Mouse (Mus musculus): ENCODE results near the gene Pdzd2.

Gene Pdzd2

DNA sequence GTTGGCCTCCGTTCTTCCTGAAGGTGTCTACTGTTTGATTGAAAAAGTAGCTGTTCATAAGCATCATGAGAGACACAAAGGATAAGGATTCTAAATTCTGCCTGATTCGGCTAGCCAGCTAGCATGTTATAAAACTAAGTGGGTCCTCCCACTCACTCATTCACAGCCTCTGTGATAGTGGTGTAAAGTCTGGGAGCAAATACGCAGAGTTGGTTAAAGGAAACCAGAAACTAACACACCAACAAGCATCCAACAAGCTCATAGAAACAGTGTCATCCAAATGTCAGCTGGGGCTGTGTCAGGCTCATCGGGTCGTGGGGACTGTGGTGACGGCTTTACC, 377.1 kb downstream of the Pdzd2 start:
- intact Hi-C loops (cut with DNase I): loop anchor here (5.0 kb wide), 1 partner anchor 95 kb away; no protein-coding TSS in a partner anchor

DNA sequence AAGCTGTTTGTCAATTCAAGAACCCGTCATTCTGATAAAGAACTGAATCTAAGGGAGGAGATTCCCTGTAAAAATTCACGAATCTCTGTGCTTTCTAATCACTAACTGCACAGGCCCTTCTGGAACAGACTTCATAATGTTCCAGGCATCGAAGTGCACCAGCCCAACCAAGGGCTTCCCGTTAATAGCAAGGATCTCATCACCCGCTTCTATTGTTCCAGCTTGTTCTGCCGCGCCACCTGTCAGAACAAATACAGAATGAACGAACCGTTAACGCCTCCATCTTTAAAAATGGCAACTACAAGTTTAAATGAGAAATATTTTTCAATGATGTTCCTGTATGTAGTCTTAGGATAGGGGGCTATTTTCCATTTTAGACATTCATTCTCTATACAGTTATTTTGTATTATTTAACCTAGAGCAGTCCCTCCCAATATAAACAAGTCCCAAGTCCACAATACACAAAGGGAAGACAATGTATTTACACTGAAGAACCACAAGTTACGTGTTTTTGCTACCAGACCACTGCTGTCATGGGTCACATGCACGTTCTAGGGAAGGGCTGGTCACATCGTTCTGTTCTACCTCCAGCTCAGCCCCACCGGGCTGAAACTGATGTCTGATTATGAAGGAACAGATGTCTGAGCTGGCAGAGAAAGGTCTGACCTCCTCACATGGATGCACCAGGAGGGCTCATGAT, 377.6 kb downstream of the Pdzd2 start:
- intact Hi-C loops (cut with DNase I): loop anchor here (5.0 kb wide), 1 partner anchor 95 kb away; no protein-coding TSS in a partner anchor

GRCm38 (mm10) chr15:12360519-12361212, 379.1 kb downstream of the Pdzd2 start:
- intact Hi-C loops (cut with DNase I): loop anchor here (5.0 kb wide), 1 partner anchor 93 kb away; no protein-coding TSS in a partner anchor

DNA sequence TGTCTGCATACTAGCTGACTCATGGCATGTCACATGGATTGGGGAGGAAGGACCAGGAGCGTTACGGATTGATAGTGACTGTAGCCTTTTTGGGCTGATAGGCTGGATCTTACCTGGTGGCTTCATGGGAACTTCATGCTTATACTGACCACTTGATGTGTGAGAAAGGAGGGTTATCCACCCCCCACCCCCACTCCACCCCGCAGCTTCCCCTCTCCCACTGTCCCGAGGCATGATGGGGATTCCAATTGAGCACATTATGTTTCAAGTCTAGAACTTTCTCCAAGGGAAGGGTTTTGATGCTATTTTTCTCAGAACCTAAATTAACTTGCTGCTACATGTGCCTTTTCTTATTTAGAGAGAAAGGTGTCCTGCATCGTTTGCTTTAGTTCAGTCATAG, 381.3 kb downstream of the Pdzd2 start:
- intact Hi-C loops (cut with DNase I): no loop called here

GRCm38 (mm10) chr15:12357459-12357858, 382.3 kb downstream of the Pdzd2 start:
- intact Hi-C loops (cut with DNase I): no loop called here

DNA sequence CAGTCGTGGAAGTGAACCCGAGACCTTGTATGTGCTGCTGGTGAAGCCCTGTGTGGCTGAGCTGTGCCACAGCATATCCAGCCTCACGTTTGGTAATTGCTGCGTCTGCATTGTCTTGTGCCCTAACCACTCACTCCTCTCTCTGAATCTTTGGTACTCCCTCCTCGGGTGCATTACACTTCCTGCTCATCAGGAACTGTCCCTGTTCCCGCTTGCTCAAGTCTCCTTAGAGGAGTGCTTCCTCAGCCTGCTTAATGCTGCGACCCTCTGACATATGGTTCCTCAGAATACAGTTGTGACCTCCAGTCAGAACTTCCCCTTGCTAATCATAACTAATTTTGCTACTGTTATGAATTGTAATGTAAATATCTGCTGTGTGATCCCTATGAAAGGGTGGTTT, 383.8 kb downstream of the Pdzd2 start:
- intact Hi-C loops (cut with DNase I): no loop called here

GRCm38 (mm10) chr15:12355261-12355660, 384.5 kb downstream of the Pdzd2 start:
- intact Hi-C loops (cut with DNase I): no loop called here

GRCm38 (mm10) chr15:12354281-12354810, 385.4 kb downstream of the Pdzd2 start:
- intact Hi-C loops (cut with DNase I): no loop called here

GRCm38 (mm10) chr15:12351470-12351869, 388.3 kb downstream of the Pdzd2 start:
- intact Hi-C loops (cut with DNase I): no loop called here

DNA sequence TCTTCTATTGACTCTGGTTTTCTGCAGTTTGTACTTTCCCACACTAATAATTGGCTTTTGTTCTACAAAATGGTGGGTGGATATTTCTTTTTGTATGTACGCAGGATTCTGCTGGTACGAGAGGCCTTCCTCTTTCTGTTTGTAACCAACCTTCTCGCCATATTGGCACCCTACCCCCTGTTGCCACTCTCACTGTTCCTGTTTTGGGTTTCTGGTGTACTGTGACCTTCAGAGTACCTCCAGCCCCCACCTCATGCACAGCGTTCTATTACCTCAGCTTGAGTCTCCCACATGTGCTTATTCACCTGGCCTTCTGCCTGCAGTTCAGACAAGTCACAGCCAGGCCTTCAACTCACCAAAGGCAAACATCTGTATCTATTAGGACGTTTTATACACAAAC, 389.9 kb downstream of the Pdzd2 start:
- intact Hi-C loops (cut with DNase I): no loop called here

DNA sequence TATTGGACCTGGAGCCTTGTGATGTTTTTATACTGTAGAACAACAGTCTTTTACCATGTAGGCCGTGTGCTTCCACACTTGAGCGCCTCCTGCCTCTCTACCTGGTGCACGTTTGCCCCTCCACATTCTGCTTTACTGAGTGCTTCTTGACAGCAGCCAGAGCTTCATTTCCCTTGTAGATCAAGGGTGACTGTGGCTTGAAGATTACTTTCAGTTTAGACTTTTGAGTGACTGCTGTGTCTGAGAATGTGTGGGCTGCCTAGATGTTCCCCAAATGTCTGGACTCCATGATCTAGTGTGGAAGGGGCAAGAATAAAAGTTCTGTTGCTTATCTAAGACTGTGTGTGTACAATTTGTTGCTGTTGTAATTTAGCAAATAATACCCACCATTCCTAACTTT, 390.8 kb downstream of the Pdzd2 start:
- intact Hi-C loops (cut with DNase I): no loop called here

DNA sequence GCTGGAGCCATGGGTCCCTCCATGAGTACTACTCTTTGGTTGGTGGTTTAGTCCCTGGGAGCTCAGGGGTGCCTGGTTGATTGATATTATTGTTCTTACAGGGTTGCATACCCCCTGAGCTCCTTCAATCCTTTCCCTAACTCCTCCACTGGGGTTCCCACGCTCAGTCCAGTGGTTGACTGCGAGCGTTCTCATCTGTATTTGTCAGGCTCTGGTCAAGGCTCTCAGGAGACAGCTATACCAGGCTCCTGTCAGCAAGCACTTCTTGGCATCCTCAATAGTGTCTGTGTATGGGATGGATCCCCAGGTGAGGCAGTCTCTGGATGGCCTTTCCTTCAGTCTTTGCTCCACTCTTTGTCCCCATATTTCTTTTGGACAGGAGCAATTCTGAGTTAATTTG, 392.8 kb downstream of the Pdzd2 start:
- intact Hi-C loops (cut with DNase I): no loop called here

GRCm38 (mm10) chr15:12341401-12341758, 398.3 kb downstream of the Pdzd2 start:
- intact Hi-C loops (cut with DNase I): no loop called here

DNA sequence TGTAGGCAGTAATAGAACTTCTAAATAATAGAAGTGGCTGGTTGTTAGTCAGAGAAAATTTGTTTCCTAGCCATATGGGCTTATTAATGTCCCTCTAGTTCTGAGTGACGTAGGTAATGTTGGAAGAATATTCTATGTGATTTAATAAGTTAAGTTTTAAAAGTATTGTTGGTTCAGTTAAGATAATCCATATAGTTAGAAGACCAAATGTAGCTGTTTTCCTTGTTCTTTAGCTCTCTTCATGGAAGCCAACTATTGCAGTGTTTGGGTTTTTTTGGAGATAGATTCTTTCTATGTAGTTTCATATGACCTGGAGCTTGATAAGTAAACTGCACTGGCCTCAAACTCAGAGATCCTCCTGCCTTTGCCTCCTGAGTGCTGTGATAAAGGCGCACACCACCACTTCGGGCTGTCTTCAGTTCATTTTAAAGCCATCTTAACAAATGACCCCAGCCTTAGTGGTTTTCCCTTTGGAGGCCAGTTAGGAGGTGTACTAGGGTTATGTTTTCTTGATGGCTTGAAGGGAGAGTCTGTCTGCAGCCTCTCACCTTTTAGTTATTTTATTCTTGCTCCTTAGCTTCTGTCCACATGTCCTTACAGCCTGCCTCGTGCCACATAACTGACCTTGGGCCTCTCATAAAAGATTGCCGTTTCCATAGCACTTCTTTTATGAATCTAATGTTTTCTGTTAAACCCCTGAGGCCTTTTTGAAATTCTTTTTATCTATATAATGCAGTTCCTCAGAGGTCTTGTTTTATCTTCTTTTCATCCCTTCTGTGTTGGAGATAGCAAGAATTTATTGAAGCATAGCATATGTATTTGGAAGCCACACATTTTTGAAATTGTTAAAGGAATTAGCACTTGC, 399.0 kb downstream of the Pdzd2 start:
- intact Hi-C loops (cut with DNase I): no loop called here

GRCm38 (mm10) chr15:12337779-12338137, 402.0 kb downstream of the Pdzd2 start:
- intact Hi-C loops (cut with DNase I): no loop called here

DNA sequence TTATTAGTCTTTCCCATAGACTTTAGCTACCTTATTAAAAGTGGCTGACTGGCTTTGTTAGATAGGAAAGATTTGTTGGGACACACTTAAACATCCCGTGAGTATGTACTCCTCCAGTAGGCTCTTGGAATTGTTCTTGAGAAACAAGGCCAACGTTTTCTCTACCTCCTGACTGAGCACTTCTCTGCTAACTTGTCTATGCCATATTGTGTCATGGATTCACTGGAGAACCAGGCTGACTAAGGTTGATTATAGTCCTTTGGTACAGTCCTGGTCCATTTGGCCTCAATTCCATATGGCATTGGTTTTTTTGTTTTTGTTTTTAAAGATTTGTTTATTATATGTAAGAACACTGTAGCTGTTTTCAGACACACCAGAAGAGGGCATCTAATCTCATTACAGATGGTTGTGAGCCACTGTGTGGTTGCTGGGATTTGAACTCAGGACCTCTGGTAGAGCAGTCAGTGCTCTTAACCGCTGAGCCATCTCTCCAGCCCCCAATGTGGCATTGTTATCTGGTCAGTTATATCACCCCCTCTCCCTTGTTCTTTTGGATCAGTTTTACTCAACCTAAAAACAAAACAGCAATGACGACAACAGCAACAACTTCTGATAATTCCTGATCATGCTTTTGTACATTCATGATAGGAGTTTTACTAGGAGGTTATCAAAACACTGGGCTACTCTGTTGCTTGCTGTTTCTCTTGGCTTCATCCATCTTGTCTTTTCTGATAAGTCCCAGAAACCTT, 402.5 kb downstream of the Pdzd2 start:
- intact Hi-C loops (cut with DNase I): no loop called here

GRCm38 (mm10) chr15:12334381-12334780, 405.3 kb downstream of the Pdzd2 start:
- intact Hi-C loops (cut with DNase I): no loop called here

GRCm38 (mm10) chr15:12331300-12331699, 408.4 kb downstream of the Pdzd2 start:
- intact Hi-C loops (cut with DNase I): no loop called here

DNA sequence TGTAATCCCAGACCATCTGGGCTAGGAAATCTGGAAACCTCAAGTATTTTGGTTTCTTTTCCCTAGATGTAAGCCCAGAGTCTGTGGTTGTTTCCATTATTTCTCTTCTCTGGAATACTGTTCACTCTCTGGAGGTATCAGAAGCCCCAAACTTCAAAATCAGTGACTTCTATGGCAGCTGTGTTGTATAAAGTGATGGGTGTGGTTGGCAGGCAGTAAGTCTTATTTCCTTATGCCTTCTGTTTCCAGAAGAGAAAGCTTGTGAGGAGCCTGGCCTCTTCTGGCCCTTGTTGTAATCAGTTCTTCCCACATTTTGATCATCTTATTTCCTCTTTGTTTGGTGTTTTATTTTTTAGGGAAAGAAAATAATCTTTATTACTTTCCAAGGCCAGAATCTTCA, 408.8 kb downstream of the Pdzd2 start:
- intact Hi-C loops (cut with DNase I): no loop called here

DNA sequence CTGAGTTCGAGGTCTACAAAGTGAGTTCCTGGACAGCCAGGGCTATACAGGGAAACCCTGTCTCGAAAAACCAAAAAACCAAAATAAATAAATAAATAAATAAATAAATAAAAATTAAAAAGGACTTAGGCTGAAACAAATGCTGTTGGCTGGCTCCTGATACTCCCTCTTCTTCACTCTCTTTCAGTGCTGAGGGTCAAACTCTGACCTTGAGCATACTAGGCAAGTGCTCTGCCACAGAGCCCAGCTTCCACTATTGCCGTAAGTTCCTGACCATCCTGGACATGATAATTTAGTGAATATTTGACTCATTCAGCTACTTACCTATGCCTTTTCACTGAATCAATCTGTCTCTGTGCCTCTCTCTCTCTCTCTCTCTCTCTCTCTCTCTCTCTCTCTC, 409.3 kb downstream of the Pdzd2 start:
- intact Hi-C loops (cut with DNase I): no loop called here

- intact Hi-C loops (cut with DNase I): no loop called here
Observed at GRCm38 (mm10) chr15:12324326-12324725, 415.4 kb downstream of the Pdzd2 start.
